Mouse (Mus musculus): ENCODE measurements around the gene Morc3. TPM values are rescaled to one million over a fixed set of nuclear protein-coding genes. Genes with fewer than 3 reads are reported as not detected.

The Morc3 gene
- total RNA-seq, 2 experiments from 2014 or later: 21.0 to 29.1 TPM

DNA sequence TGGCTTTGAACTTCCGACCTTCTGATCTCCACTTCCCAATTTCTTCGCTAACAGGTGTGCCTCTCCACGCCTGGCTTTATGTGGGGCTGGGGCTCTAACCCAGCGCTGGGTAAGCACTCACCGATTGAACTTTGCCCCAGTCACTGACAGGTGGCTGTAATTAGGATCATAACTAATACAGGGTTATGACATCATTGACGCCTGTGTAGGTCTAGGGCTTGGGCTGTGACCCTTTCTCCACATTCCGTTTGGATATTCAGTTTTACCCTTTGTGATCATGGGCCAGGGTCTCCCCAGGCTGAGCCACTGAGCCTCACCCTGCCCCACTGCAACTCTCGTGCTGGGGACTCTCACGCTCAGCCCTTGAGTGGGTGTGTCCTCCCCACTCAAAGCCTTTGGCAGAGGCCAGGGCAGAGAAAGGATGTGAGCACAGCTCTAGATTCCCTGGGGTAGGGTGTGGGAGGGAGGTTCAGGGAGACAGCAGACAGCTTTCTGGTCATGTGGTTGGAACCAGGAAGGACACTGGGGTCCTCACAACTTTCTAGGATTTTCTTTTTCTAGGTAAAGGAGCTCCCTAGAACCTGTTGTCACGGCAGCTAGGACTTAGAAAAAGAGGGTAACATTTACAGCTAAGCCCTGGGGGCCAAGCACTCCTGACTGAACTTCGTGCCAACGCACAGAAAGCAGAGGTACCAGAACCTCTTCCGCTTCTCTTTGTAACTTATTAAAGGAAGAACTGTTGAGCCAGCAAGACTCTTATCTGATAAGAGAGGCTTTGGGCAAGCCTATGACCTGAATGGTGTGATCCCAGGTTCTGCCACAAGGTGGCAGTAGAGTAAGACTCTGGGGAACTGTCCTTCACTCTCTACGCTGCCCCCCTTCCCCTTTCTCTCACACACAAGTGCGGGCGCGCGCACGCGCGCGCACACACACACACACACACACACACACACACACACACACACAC lies 86.1 kb downstream of the Morc3 start:
- intact Hi-C loops (cut with DNase I): loop anchor here (1.0 kb wide), 1 partner anchor 58 kb away; no protein-coding TSS in a partner anchor
- peak; percentile 81 to 90 for DNase-seq

DNA sequence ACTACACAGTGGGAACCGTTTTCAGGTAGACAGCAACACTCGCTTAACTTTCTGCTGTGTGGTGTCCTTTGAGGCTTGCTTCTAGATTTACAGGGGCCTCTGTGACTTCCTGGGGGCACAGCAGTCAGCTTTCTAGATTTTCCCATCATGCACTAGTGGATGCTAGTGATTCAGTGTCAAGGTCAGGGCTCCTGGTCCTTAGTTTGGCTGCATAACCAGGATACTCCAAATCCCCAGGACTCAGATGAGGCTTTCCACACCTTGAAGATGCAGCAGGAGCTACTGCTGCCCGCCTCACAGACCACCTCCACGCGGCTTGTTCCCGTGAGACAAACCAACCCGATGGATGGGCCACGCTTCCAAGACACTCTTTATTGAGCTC lies 86.7 kb downstream of the Morc3 start:
- no peak for DNase-seq
- intact Hi-C loops (cut with DNase I): loop anchor here (1.0 kb wide), 1 partner anchor 58 kb away; no protein-coding TSS in a partner anchor

DNA sequence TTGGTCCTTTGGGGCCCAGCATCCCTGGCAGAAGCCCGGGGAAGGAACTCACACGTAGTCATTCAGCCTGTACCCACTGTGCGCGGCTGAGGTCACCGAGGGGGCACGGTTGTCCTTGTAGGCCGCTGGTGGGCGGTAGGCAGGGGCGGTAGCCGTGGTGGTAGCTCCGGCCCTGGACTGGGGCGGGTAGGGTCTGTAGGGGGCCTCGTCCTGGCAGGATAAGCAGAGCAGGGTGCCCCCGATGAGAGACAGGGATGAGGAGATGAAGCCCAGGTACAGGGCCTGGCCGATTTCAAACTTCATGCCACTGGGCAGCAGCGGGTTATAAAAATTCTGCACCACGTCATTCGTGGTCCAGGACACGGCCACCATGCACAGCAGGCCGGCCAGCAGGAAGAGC lies 87.3 kb downstream of the Morc3 start:
- DNase-seq: no peak
- intact Hi-C loops (cut with DNase I): no loop called here

DNA sequence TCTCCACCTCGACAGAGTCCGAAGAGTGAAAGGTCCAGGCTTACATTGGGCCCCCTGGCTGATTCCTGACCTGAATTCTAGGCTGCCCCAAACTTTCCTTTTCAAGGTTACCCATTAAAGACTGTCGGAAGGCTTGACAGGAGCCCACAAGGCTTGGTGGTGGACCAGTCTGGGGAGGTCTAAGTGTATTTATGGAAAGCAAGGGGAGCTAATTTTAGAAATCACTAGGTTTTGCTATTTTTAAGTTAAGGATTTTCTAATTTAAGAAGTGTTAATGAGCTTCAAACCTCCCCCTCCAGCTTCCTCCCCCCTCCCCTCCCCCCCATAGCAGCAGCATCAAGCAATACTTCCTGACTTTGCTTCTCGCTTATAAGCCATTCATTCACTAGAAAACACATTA lies 88.8 kb downstream of the Morc3 start:
- DNase-seq: no peak
- intact Hi-C loops (cut with DNase I): no loop called here

DNA sequence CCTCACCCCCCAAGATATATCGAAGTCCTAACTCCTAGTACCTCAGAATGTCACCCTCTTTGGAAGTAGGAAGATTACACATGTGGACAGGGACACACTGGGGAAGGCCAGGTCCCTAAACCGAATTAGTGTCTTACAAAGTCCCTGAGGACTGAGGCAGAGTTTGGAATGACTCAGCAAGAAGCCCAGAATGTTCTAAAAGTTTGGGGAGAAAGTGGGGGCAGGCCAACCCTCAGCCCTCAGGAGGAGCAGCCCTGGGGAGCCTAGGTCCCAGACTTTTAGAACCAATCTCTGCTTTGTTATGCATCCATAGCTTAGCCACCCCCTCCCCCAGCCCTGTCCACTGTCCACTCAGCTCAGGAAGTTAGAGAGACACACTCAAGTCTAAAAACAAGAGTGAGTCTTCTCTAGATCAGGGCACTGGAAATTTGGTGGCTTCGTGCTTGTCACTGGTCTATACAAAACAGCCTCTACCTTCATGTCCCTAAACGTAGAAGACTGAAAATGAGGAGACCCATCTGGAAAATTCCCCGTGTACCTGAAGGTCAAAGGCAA lies 91.0 kb downstream of the Morc3 start:
- no peak for DNase-seq
- intact Hi-C loops (cut with DNase I): no loop called here

DNA sequence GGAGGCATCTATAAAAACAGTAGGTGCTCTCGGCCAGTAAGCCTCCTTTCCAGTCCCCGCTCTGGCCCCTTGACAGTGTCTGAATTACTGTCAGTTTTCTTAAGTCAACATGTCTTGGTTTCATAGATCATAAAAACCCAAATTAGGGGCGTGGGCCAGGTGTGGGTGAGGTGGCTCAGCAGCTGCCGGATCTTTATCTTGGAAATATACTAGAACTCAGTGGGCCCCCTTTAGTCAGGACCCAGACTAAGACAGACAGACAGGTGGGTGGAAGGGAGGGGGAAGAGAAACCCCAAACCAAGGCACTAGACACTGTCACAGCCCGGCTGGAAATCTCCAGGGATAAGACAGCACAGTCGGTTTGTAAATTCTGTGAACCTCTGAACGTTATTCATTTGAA lies 91.9 kb downstream of the Morc3 start:
- intact Hi-C loops (cut with DNase I): no loop called here
- no peak for DNase-seq

Other genes with a start within 250 kb of the Morc3 start
- gene Setd4, start 228.1 kb upstream of the Morc3 start, total RNA-seq (2021): 1 to 10 TPM; 1.3 to 3.4 TPM
- 10 to 100 TPM; 29.0 to 34.0 TPM for gene Cbr1, start 226.3 kb upstream of the Morc3 start, total RNA-seq (2021)
- gene Gm5678, start 204.0 kb upstream of the Morc3 start, total RNA-seq (2021): 1 to 10 TPM; 1.4 to 1.8 TPM
- 1 to 10 TPM; 3.5 to 4.5 TPM for gene Cbr3, start 148.9 kb upstream of the Morc3 start, total RNA-seq (2021)
- 10 to 100 TPM; 16.5 to 20.9 TPM for gene Dop1b, start 120.2 kb upstream of the Morc3 start, total RNA-seq (2021)
- 1 to 10 TPM; 7.8 to 8.1 TPM for gene Chaf1b, start 51.8 kb downstream of the Morc3 start, total RNA-seq (2021)
- not detected for gene Cldn14, start 176.7 kb downstream of the Morc3 start, total RNA-seq (2021)